Mouse (Mus musculus): ENCODE results near the gene Mex3a. TPM values are rescaled to one million over a fixed set of nuclear protein-coding genes. Genes with fewer than 3 reads are reported as not detected.

Gene Mex3a
- polyA plus RNA-seq, 1 experiment from 2014 or later, result 43.5 TPM

DNA sequence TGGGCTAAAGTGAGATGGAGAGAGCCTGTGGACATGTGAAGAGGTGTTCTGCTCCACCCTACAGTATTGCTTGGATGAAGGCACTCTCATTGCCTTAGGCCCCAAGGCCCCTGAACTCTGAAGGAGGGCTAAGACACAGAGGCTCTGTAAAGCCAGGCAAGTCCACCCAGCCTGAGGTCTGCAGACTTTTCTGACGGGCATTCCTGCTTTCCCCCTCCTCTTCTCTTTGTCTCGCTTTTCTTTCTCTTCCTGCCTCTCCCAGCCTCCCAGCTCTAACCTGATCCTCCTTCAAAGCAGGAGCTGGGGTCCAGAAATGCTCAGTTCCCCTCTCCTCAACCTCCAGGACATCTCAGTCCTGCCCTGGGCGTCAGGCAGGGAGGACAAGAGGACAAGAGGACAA, 2.8 kb downstream of the Mex3a start:
- 0 out of 2 replicates have a peak overlapping the region, but pooled peaks have one; percentile 16 for H3K27ac ChIP-seq (replicated peaks; ENCODE audit: low read depth, low read length)
- no peaks in the 10 kb centered on the region for H3K9me3 ChIP-seq (ENCODE audit: control insufficient read depth, low read length)
- peaks cover 14% of the 10 kb centered on the region for H3K36me3 ChIP-seq (ENCODE audit: control insufficient read depth, insufficient read depth, low read length)
- peak overlapping the region; percentile 93 for H3K4me2 ChIP-seq (ENCODE audit: low read depth, severe bottlenecking)
- H3K27me3 ChIP-seq (ENCODE audit: control insufficient read depth, insufficient read depth, low read length), result no peaks in the 10 kb centered on the region
- H3K9ac ChIP-seq (ENCODE audit: low read length), result peak overlapping the region; percentile 98
- WGBS, result 29% methylated on average over 3 of the region's 3 CpGs
- H3K4me1 ChIP-seq (ENCODE audit: control insufficient read depth, insufficient read depth, low read length), result peaks cover 47% of the 10 kb centered on the region
- ATAC-seq (ENCODE audit: insufficient number of reproducible peaks, low FRiP score, low TSS enrichment, low read depth), result no peak
- peak overlapping the region; percentile 95 for H3K4me3 ChIP-seq (ENCODE audit: low read depth, low read length)
- no peak for DNase-seq (ENCODE audit: low spot score)

DNA sequence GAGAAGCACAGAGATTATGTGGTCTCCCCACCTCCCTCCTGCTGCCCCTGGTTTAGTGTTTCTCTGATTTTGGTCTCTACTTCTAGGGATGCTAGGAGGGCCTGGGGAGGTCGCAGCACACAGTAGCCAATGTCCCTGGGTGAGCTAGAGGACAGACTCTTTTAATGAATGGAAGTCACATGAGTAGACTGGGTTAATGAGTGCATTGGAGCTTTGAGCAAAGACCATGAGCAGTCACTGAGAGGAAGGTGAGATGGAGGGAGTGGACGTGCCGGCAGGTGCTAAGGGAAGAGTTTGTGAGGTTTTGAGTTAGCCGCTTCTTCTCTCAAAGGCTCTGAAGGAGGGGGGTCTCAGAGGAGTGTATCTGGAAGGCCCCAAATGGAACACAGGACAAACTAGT, 3.3 kb downstream of the Mex3a start:
- ATAC-seq (ENCODE audit: insufficient number of reproducible peaks, low FRiP score, low TSS enrichment, low read depth) (no peak), DNase-seq (ENCODE audit: low spot score) (no peak)
- Histone ChIP-seq H3K9me3 (ENCODE audit: control insufficient read depth, low read length) (no peaks in the 10 kb centered on the region), H3K36me3 (ENCODE audit: control insufficient read depth, insufficient read depth, low read length) (peaks cover 18% of the 10 kb centered on the region), H3K9ac (ENCODE audit: low read length) (peak overlapping the region; percentile 98), H3K4me3 (ENCODE audit: low read depth, low read length) (peak overlapping the region; percentile 95), H3K4me1 (ENCODE audit: control insufficient read depth, insufficient read depth, low read length) (peaks cover 44% of the 10 kb centered on the region), H3K27ac (replicated peaks; ENCODE audit: low read depth, low read length) (no peak overlapping the region), H3K27me3 (ENCODE audit: control insufficient read depth, insufficient read depth, low read length) (no peaks in the 10 kb centered on the region), H3K4me2 (ENCODE audit: low read depth, severe bottlenecking) (peak overlapping the region; percentile 93)
- WGBS, result 46% methylated on average over 4 of the region's 4 CpGs

DNA sequence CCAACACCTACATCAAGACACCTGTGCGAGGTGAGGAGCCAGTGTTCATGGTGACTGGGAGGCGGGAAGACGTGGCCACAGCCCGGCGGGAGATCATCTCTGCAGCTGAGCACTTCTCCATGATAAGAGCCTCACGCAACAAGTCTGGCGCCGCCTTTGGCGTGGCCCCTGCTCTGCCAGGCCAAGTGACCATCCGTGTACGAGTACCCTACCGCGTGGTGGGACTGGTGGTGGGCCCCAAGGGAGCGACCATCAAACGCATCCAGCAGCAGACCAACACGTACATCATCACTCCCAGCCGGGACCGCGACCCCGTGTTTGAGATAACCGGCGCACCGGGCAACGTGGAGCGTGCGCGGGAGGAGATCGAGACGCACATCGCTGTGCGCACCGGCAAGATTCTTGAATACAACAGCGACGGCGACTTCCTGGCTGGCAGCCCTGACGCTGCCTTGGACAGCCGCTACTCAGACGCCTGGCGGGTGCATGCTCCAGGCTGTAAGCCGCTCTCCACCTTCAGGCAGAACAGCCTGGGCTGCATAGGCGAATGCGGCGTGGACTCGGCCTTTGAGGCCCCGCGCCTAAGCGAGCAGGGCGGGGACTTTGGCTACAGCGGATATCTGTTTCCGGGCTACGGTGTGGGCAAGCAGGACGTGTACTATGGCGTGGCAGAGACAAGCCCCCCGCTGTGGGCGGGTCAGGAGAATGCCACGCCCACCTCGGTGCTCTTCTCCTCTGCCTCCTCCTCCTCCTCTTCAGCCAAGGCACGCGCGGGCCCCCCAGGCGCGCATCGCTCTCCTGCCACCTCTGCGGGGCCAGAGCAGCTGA, 4.1 kb downstream of the Mex3a start:
- no peaks in the 10 kb centered on the region for H3K9me3 ChIP-seq (ENCODE audit: control insufficient read depth, low read length)
- 11% methylated on average over 64 of the region's 64 CpGs for WGBS
- H3K9ac ChIP-seq (ENCODE audit: low read length), result peak overlapping the region; percentile 98
- H3K36me3 ChIP-seq (ENCODE audit: control insufficient read depth, insufficient read depth, low read length), result peaks cover 18% of the 10 kb centered on the region
- H3K27me3 ChIP-seq (ENCODE audit: control insufficient read depth, insufficient read depth, low read length), result no peaks in the 10 kb centered on the region
- H3K4me2 ChIP-seq (ENCODE audit: low read depth, severe bottlenecking), result peak overlapping the region; percentile 93
- H3K27ac ChIP-seq (replicated peaks; ENCODE audit: low read depth, low read length), result peak overlapping the region; percentile 56
- ATAC-seq (ENCODE audit: insufficient number of reproducible peaks, low FRiP score, low TSS enrichment, low read depth) (no peak), DNase-seq (ENCODE audit: low spot score) (peak; percentile 75)
- peaks cover 44% of the 10 kb centered on the region for H3K4me1 ChIP-seq (ENCODE audit: control insufficient read depth, insufficient read depth, low read length)
- H3K4me3 ChIP-seq (ENCODE audit: low read depth, low read length), result peak overlapping the region; percentile 95

DNA sequence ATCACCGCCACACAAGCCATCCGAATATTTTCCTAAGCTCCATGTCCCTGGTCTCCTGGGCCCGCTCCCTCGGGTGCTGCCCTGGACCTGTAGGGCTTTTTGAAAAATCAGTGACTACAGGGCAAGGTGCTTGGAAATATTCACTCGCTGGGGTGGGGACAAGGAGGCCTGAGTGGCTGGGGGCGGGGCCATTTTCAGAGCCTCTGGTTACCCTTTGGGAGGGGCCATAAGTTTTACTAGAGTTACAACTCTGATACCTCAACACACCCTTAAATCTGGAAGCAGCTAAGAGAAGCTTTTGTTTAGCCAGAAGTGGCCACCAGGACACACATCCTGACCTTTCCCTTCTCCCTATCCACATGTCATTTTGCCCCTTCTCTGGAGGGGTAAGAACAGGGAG, 5.0 kb downstream of the Mex3a start:
- Histone ChIP-seq H3K27me3 (ENCODE audit: control insufficient read depth, insufficient read depth, low read length) (no peaks in the 10 kb centered on the region), H3K4me3 (ENCODE audit: low read depth, low read length) (no peak overlapping the region; the same call in 1 of the 2 replicates), H3K27ac (replicated peaks; ENCODE audit: low read depth, low read length) (no peak overlapping the region), H3K9me3 (ENCODE audit: control insufficient read depth, low read length) (no peaks in the 10 kb centered on the region), H3K4me1 (ENCODE audit: control insufficient read depth, insufficient read depth, low read length) (peaks cover 44% of the 10 kb centered on the region), H3K36me3 (ENCODE audit: control insufficient read depth, insufficient read depth, low read length) (peaks cover 18% of the 10 kb centered on the region), H3K4me2 (ENCODE audit: low read depth, severe bottlenecking) (peak overlapping the region; percentile 93; the same call in 1 of the 2 replicates), H3K9ac (ENCODE audit: low read length) (peak overlapping the region; percentile 98; the same call in 1 of the 2 replicates)
- 78% methylated on average over 6 of the region's 6 CpGs for WGBS
- DNase-seq (ENCODE audit: low spot score) (no peak), ATAC-seq (ENCODE audit: insufficient number of reproducible peaks, low FRiP score, low TSS enrichment, low read depth) (no peak)

DNA sequence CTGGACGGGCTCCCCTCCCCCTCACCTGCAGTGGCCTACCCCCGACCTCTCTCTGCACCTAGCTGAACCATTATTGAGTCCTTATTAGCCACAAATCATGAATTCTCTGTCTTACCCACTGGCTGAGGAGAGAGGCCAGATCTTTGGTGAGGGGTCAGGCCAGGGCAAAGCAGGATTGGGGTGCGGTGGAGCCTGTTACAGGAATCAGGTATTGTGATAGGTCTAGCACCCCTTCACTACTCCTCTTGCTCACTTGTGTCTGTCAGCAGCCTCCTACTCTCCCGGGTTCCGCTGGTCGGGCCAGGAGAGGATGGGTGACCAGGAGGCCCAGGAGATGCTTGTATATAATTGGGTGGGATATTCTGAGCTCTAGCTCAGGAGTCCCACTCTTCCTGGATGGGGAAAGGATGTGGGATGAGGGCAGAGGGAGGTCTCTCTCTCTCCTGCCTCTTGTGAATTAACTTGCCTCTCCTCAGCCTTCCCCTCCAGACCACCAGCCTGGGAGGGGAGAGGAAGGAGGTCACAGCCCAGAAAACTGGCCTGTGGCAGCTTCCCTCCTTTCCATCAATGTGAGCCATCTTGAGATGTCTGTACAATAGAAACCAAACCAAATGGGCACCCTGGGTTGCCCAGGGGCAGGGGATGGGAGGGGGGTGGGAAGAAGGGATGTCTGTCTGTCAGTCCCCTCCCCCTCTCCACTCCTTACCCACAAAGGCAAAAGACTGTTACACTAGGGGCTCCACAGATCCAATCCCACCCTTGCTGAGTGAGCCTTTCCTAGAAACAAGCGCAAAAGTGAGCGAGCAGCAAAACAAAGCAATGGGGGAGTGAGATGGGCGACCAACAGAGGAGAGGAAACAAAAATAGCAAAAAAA, 6.3 kb downstream of the Mex3a start:
- peak overlapping the region; percentile 8; the same call in 1 of the 2 replicates for H3K9ac ChIP-seq (ENCODE audit: low read length)
- H3K4me2 ChIP-seq (ENCODE audit: low read depth, severe bottlenecking), result no peak overlapping the region; the same call in 1 of the 2 replicates
- ATAC-seq (ENCODE audit: insufficient number of reproducible peaks, low FRiP score, low TSS enrichment, low read depth), result no peak
- H3K27ac ChIP-seq (replicated peaks; ENCODE audit: low read depth, low read length), result no peak overlapping the region
- H3K27me3 ChIP-seq (ENCODE audit: control insufficient read depth, insufficient read depth, low read length), result no peaks in the 10 kb centered on the region
- H3K4me1 ChIP-seq (ENCODE audit: control insufficient read depth, insufficient read depth, low read length), result peaks cover 46% of the 10 kb centered on the region
- no peaks in the 10 kb centered on the region for H3K9me3 ChIP-seq (ENCODE audit: control insufficient read depth, low read length)
- 65% methylated on average over 9 of the region's 9 CpGs for WGBS
- H3K4me3 ChIP-seq (ENCODE audit: low read depth, low read length), result no peak overlapping the region
- DNase-seq (ENCODE audit: low spot score), result no peak
- H3K36me3 ChIP-seq (ENCODE audit: control insufficient read depth, insufficient read depth, low read length), result peaks cover 18% of the 10 kb centered on the region

DNA sequence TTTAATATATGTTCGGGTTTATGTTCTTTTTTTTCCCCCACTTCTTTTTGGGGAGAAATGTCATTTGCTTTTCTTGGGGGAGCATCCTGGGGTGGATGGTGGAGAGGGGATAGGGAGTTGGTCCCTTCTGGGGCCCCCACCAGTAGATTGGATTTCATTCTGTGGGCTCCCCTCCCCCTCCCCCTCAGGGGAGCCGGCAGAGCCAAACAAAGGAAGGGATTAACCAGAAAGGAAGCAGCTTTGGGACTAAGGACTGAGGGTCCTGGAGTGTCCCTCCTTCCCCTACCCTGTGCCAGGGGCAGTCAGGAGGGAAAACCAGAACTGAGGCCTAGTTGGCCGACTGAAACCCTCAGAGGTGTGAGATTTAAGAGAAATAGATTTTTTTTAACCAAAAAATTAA, 7.2 kb downstream of the Mex3a start:
- H3K36me3 ChIP-seq (ENCODE audit: control insufficient read depth, insufficient read depth, low read length), result peaks cover 18% of the 10 kb centered on the region
- H3K4me1 ChIP-seq (ENCODE audit: control insufficient read depth, insufficient read depth, low read length), result peaks cover 44% of the 10 kb centered on the region
- no peak overlapping the region for H3K27ac ChIP-seq (replicated peaks; ENCODE audit: low read depth, low read length)
- no peak for DNase-seq (ENCODE audit: low spot score)
- no peak for ATAC-seq (ENCODE audit: insufficient number of reproducible peaks, low FRiP score, low TSS enrichment, low read depth)
- H3K4me2 ChIP-seq (ENCODE audit: low read depth, severe bottlenecking), result no peak overlapping the region
- 32% methylated on average over 3 of the region's 3 CpGs for WGBS
- H3K27me3 ChIP-seq (ENCODE audit: control insufficient read depth, insufficient read depth, low read length), result no peaks in the 10 kb centered on the region
- no peaks in the 10 kb centered on the region for H3K9me3 ChIP-seq (ENCODE audit: control insufficient read depth, low read length)
- H3K9ac ChIP-seq (ENCODE audit: low read length), result no peak overlapping the region
- no peak overlapping the region for H3K4me3 ChIP-seq (ENCODE audit: low read depth, low read length)

DNA sequence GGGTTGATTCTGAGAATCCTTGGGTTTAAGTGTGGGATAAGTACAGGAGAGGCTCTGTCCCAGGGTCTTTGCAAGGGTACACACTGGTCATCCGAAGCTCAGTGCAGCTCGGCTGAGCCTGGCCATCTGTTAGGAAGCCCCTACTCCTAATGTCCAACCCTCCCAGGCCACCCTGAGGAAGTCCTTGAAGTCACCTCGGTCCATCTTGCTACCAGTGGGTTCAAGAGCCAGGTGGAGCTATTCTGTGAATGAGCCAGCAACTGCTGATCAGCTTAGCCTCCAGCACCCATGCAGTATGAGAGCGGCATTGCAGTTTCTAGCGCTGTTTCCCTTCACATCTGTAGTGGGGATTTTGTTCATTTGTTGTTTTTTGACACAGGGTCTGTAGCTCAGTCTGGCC, 7.9 kb downstream of the Mex3a start:
- 63% methylated on average over 5 of the region's 5 CpGs for WGBS
- no peak overlapping the region; the same call in 1 of the 2 replicates for H3K27ac ChIP-seq (replicated peaks; ENCODE audit: low read depth, low read length)
- H3K4me3 ChIP-seq (ENCODE audit: low read depth, low read length), result no peak overlapping the region
- H3K27me3 ChIP-seq (ENCODE audit: control insufficient read depth, insufficient read depth, low read length), result no peaks in the 10 kb centered on the region
- ATAC-seq (ENCODE audit: insufficient number of reproducible peaks, low FRiP score, low TSS enrichment, low read depth) (no peak), DNase-seq (ENCODE audit: low spot score) (no peak)
- no peak overlapping the region for H3K4me2 ChIP-seq (ENCODE audit: low read depth, severe bottlenecking)
- no peak overlapping the region for H3K9ac ChIP-seq (ENCODE audit: low read length)
- peaks cover 40% of the 10 kb centered on the region for H3K4me1 ChIP-seq (ENCODE audit: control insufficient read depth, insufficient read depth, low read length)
- H3K9me3 ChIP-seq (ENCODE audit: control insufficient read depth, low read length), result no peaks in the 10 kb centered on the region
- H3K36me3 ChIP-seq (ENCODE audit: control insufficient read depth, insufficient read depth, low read length), result peaks cover 18% of the 10 kb centered on the region

DNA sequence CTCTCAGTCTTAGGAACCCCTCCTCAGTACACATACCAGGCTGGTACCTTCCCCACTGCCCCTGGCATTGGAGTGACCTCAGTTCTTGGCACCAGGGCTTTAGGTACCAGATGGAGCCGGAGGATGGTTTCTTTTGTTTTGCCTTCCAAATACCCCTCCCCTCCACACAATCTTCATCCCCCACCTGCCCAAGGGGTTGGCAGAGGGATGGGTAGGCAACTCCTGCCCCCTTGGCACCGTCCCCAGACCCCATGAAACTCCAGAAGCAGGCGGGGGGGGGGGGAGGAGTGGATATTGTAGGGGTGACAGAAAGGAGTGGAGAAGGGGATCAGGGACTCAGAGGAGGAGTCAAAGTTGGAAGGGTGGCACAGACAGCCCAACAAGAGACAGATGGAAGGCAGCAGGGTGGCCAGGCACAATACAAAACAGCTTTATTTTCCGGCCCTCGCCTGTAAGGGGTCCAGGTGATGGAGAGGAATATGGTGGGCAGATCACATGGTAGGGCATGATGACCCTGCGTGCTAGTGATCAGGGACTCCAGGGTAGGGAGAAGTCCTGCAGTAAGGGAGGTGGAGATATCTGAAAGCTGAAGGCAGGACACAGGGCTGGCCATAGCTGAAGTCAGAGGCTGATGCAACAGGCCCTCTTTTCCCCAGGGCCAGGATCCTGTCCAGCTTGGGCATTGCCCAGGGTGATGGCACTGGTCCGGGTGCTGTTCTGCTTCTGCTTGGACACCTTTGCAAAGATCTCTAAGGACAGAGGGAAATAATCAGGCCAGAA, 9.6 kb downstream of the Mex3a start:
- Histone ChIP-seq H3K4me2 (ENCODE audit: low read depth, severe bottlenecking) (no peak overlapping the region), H3K27ac (replicated peaks; ENCODE audit: low read depth, low read length) (0 out of 2 replicates have a peak overlapping the region, but pooled peaks have one; percentile 14), H3K9me3 (ENCODE audit: control insufficient read depth, low read length) (no peaks in the 10 kb centered on the region), H3K9ac (ENCODE audit: low read length) (no peak overlapping the region), H3K27me3 (ENCODE audit: control insufficient read depth, insufficient read depth, low read length) (no peaks in the 10 kb centered on the region), H3K4me3 (ENCODE audit: low read depth, low read length) (no peak overlapping the region), H3K4me1 (ENCODE audit: control insufficient read depth, insufficient read depth, low read length) (peaks cover 26% of the 10 kb centered on the region), H3K36me3 (ENCODE audit: control insufficient read depth, insufficient read depth, low read length) (peaks cover 13% of the 10 kb centered on the region)
- 72% methylated on average over 5 of the region's 7 CpGs for WGBS
- ATAC-seq (ENCODE audit: insufficient number of reproducible peaks, low FRiP score, low TSS enrichment, low read depth) (no peak), DNase-seq (ENCODE audit: low spot score) (no peak)
